In the genomic region with DNA sequence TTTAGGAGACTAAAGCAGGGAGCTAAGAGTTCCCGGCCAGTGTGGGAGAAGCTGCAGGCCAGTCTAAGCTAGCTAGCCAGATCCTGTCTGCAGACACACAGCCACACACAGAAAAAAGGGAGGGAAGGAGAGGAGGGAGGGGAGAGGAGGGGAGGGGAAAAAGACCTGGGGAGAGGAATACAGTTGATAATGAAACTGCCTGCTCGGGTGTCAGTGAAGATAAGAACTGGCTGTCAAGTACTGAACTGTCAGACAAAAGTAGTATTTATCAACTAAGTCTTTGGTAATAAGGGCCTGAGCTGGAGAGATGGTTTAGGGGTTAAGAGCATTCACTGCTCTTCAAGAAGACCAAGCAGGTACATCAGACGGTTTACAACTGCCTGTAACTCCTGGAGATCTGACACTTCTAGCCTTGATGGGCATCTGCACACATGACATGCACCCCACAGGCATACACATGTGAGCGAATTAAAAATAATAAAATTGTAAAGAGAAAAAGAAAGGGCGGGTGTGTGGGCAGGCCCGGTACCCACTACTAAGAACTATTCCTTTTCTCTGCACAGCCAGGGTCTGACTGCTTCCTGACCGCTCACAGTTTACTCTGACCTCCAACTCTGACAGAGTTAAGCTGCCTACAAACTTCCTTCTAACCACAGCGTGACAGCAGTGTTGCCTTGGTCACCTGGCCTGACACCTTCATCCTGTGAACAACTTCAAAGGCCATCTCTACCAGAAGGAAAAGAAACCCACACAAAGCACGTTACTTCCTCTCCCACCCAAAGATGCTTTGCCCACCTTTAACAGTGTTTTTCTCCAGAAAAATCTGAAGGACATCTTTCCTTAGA, we compare ENCODE assay signal across 13 mouse cellular contexts. TPM values are rescaled to one million over a fixed set of nuclear protein-coding genes. Genes with fewer than 3 reads are reported as not detected.
DNase-seq lines count a peak whose midpoint lies in the region; ATAC-seq lines count a peak whose summit lies in the region.
"Had no signal": no experiment of that assay in that cellular context is flagged by ENCODE, and none has a peak within 500 bp of the region (broad histone marks: within the 10 kb centered on the region; RNA-seq: fewer than 3 reads in every experiment).

No protein-coding gene starts in this region.

- WGBS in heart, embryonic 11.5 days (ENCODE audit: insufficient replicate concordance): 41% methylated on average over 9 of the region's 9 CpGs
- 73% methylated on average over 9 of the region's 9 CpGs for WGBS in neural tube, embryonic 12.5 days
- WGBS in neural tube, embryonic 15.5 days: 78% methylated on average over 9 of the region's 9 CpGs
- 71% methylated on average over 9 of the region's 9 CpGs for WGBS in forebrain, embryonic 16.5 days

- peak overlapping the region; percentile 19; the same call in 1 of the 2 replicates for H3K4me3 ChIP-seq in heart, embryonic 11.5 days (ENCODE audit: low read depth, low read length)
- no peak overlapping the region for H3K4me3 ChIP-seq in neural tube, embryonic 12.5 days
- no peak overlapping the region for H3K4me3 ChIP-seq in neural tube, embryonic 15.5 days (replicated peaks)
- peak overlapping the region; percentile 93 for H3K4me3 ChIP-seq in erythroblast, embryonic 14.5 days (replicated peaks)
- H3K4me3 ChIP-seq in forebrain, embryonic 16.5 days (replicated peaks; ENCODE audit: low read length): no peak overlapping the region
- H3K4me3 ChIP-seq: hindbrain, embryonic 15.5 days had no signal

- no peaks in the 10 kb centered on the region for H3K36me3 ChIP-seq in heart, embryonic 11.5 days (ENCODE audit: control insufficient read depth, insufficient read depth, low read length)
- no peaks in the 10 kb centered on the region for H3K36me3 ChIP-seq in neural tube, embryonic 12.5 days
- H3K36me3 ChIP-seq in neural tube, embryonic 15.5 days: 0 out of 2 replicates have a peak, but pooled peaks cover 3% of the 10 kb centered on the region
- H3K36me3 ChIP-seq in erythroblast, embryonic 14.5 days (ENCODE audit: control insufficient read depth): peaks cover 59% of the 10 kb centered on the region
- H3K36me3 ChIP-seq in forebrain, embryonic 16.5 days (ENCODE audit: control insufficient read depth, insufficient read depth): no peaks in the 10 kb centered on the region
- H3K36me3 ChIP-seq: embryonic facial prominence, embryonic 15.5 days; hindbrain, embryonic 15.5 days had no signal

- peak overlapping the region; percentile 67 for H3K9ac ChIP-seq in heart, embryonic 11.5 days (ENCODE audit: low read depth, low read length)
- H3K9ac ChIP-seq in neural tube, embryonic 12.5 days: 0 out of 2 replicates have a peak overlapping the region, but pooled peaks have one; percentile 26
- H3K9ac ChIP-seq in neural tube, embryonic 15.5 days (replicated peaks): no peak overlapping the region
- H3K9ac ChIP-seq in forebrain, embryonic 16.5 days (replicated peaks; ENCODE audit: low read depth, low read length): no peak overlapping the region
- H3K9ac ChIP-seq: embryonic facial prominence, embryonic 15.5 days; hindbrain, embryonic 15.5 days had no signal

- H3K9me3 ChIP-seq in heart, embryonic 11.5 days (replicated peaks; ENCODE audit: control insufficient read depth, low read length): no peaks in the 10 kb centered on the region
- no peaks in the 10 kb centered on the region for H3K9me3 ChIP-seq in neural tube, embryonic 12.5 days
- H3K9me3 ChIP-seq in neural tube, embryonic 15.5 days (replicated peaks): no peaks in the 10 kb centered on the region
- H3K9me3 ChIP-seq in erythroblast, embryonic 14.5 days (ENCODE audit: control insufficient read depth, low read length): no peaks in the 10 kb centered on the region
- H3K9me3 ChIP-seq in forebrain, embryonic 16.5 days (ENCODE audit: control insufficient read depth, low read length): no peaks in the 10 kb centered on the region
- H3K9me3 ChIP-seq: embryonic facial prominence, embryonic 15.5 days; hindbrain, embryonic 15.5 days had no signal

- ATAC-seq in heart, embryonic 11.5 days (replicated peaks; ENCODE audit: insufficient number of reproducible peaks, low FRiP score, low TSS enrichment): peak; percentile 64
- no peak for ATAC-seq in neural tube, embryonic 12.5 days (ENCODE audit: low FRiP score, low read depth)
- no peak for ATAC-seq in neural tube, embryonic 15.5 days (ENCODE audit: low FRiP score)
- ATAC-seq in megakaryocyte-erythroid progenitor cell, adult 5-6 weeks (replicated peaks; ENCODE audit: low FRiP score, low TSS enrichment, poor library complexity, severe bottlenecking): peak; percentile 66
- ATAC-seq in forebrain, embryonic 16.5 days: no peak

- peaks cover 12% of the 10 kb centered on the region for H3K27me3 ChIP-seq in heart, embryonic 11.5 days (ENCODE audit: control insufficient read depth, insufficient read depth, low read length)
- peaks cover 14% of the 10 kb centered on the region for H3K27me3 ChIP-seq in neural tube, embryonic 12.5 days (replicated peaks)
- peaks cover 14% of the 10 kb centered on the region for H3K27me3 ChIP-seq in neural tube, embryonic 15.5 days (replicated peaks)
- peaks cover 19% of the 10 kb centered on the region for H3K27me3 ChIP-seq in erythroblast, embryonic 14.5 days (ENCODE audit: control insufficient read depth)
- peaks cover 17% of the 10 kb centered on the region for H3K27me3 ChIP-seq in forebrain, embryonic 16.5 days (replicated peaks; ENCODE audit: control insufficient read depth, insufficient read depth, low read length)

- no peak for DNase-seq in heart, postnatal 10 days
- DNase-seq in adrenal gland, adult 8-10 months: no peak
- DNase-seq: left cerebral cortex, postnatal 4 days; retina, postnatal 1 day had no signal

- peak overlapping the region; percentile 99 for H3K4me2 ChIP-seq in heart, embryonic 11.5 days
- H3K4me2 ChIP-seq in neural tube, embryonic 12.5 days (replicated peaks): peak overlapping the region; percentile 14; the same call in 1 of the 2 replicates
- H3K4me2 ChIP-seq in neural tube, embryonic 15.5 days: no peak overlapping the region
- H3K4me2 ChIP-seq in forebrain, embryonic 16.5 days (ENCODE audit: low read length): no peak overlapping the region

- peak overlapping the region; percentile 86 for H3K27ac ChIP-seq in heart, embryonic 11.5 days (ENCODE audit: low read depth, low read length)
- no peak overlapping the region for H3K27ac ChIP-seq in neural tube, embryonic 12.5 days
- no peak overlapping the region for H3K27ac ChIP-seq in neural tube, embryonic 15.5 days (replicated peaks)
- H3K27ac ChIP-seq in forebrain, embryonic 16.5 days (ENCODE audit: low read length): no peak overlapping the region
- H3K27ac ChIP-seq: embryonic facial prominence, embryonic 15.5 days; hindbrain, embryonic 15.5 days had no signal

- H3K4me1 ChIP-seq in heart, embryonic 11.5 days (ENCODE audit: control insufficient read depth, insufficient read depth, low read length): peaks cover 35% of the 10 kb centered on the region
- peaks cover 25% of the 10 kb centered on the region for H3K4me1 ChIP-seq in neural tube, embryonic 12.5 days
- H3K4me1 ChIP-seq in neural tube, embryonic 15.5 days: peaks cover 49% of the 10 kb centered on the region
- peaks cover 84% of the 10 kb centered on the region for H3K4me1 ChIP-seq in erythroblast, embryonic 14.5 days (ENCODE audit: control insufficient read depth)
- peaks cover 27% of the 10 kb centered on the region for H3K4me1 ChIP-seq in forebrain, embryonic 16.5 days (replicated peaks; ENCODE audit: control insufficient read depth, insufficient read depth, low read length)

- intact Hi-C loops in heart, postnatal 10 days (cut with DNase I): no loop called here

RNA-seq across cellular contexts. Expression of a gene that starts 1.8 kb away (rescaled TPM):
- polyA plus RNA-seq in heart, embryonic 11.5 days (2014; fragmentation: Nextera tagmentation; extraction: Ambion mirVana): not detected in 2 replicates
- not detected for total RNA-seq in heart, postnatal 10 days (2021)
- polyA plus RNA-seq in neural tube, embryonic 12.5 days (2016; fragmentation: Nextera tagmentation; extraction: Ambion mirVana): 0.13 and 0.18 TPM in 2 replicates
- 0.08 and 0.23 TPM in 2 replicates for polyA plus RNA-seq in neural tube, embryonic 15.5 days (2015; fragmentation: Nextera tagmentation; extraction: Ambion mirVana)
- not detected in 2 replicates for polyA plus RNA-seq in erythroblast, embryonic 14.5 days (2012)
- total RNA-seq in megakaryocyte-erythroid progenitor cell, adult 5-6 weeks (2014; fragmentation: Nextera tagmentation): not detected in 2 replicates
- total RNA-seq in megakaryocyte-erythroid progenitor cell, adult 5-6 weeks (2017): not detected in 2 replicates
- total RNA-seq in adrenal gland, adult 8-10 months (2022): under 1 TPM; 0.09 to 0.28 (median 0.26) TPM
- 0.09 TPM in 2 replicates for polyA plus RNA-seq in forebrain, embryonic 16.5 days (2015; fragmentation: Nextera tagmentation; extraction: Ambion mirVana)
- total RNA-seq: CH12.LX; left cerebral cortex, postnatal 4 days had no signal

RNA-seq across cellular contexts. Expression of a gene that starts 4.7 kb away (rescaled TPM):
- 14.9 and 15.5 TPM in 2 replicates for polyA plus RNA-seq in heart, embryonic 11.5 days (2014; fragmentation: Nextera tagmentation; extraction: Ambion mirVana)
- total RNA-seq in heart, postnatal 10 days (2021): 10 to 100 TPM; 45.0 to 46.7 TPM
- polyA plus RNA-seq in neural tube, embryonic 12.5 days (2016; fragmentation: Nextera tagmentation; extraction: Ambion mirVana): 23.9 and 27.1 TPM in 2 replicates
- 23.5 and 24.2 TPM in 2 replicates for polyA plus RNA-seq in neural tube, embryonic 15.5 days (2015; fragmentation: Nextera tagmentation; extraction: Ambion mirVana)
- 1.8 and 2.7 TPM in 2 replicates for polyA plus RNA-seq in erythroblast, embryonic 14.5 days (2012)
- 67.0 and 82.9 TPM in 2 replicates for total RNA-seq in megakaryocyte-erythroid progenitor cell, adult 5-6 weeks (2014; fragmentation: Nextera tagmentation)
- 29.2 and 32.5 TPM in 2 replicates for total RNA-seq in megakaryocyte-erythroid progenitor cell, adult 5-6 weeks (2017)
- total RNA-seq in adrenal gland, adult 8-10 months (2022): 100 to 1,000 TPM; 110 to 151 (median 127) TPM
- polyA plus RNA-seq in forebrain, embryonic 16.5 days (2015; fragmentation: Nextera tagmentation; extraction: Ambion mirVana): 20.3 and 28.2 TPM in 2 replicates

RNA-seq across cellular contexts. Expression of a gene that starts 48.7 kb away (rescaled TPM):
- 19.0 and 19.3 TPM in 2 replicates for polyA plus RNA-seq in heart, embryonic 11.5 days (2014; fragmentation: Nextera tagmentation; extraction: Ambion mirVana)
- total RNA-seq in heart, postnatal 10 days (2021): 10 to 100 TPM; 22.3 to 44.6 TPM
- 48.5 and 50.6 TPM in 2 replicates for polyA plus RNA-seq in neural tube, embryonic 12.5 days (2016; fragmentation: Nextera tagmentation; extraction: Ambion mirVana)
- 50.6 and 57.2 TPM in 2 replicates for polyA plus RNA-seq in neural tube, embryonic 15.5 days (2015; fragmentation: Nextera tagmentation; extraction: Ambion mirVana)
- polyA plus RNA-seq in erythroblast, embryonic 14.5 days (2012): 0.62 and 1.0 TPM in 2 replicates
- total RNA-seq in megakaryocyte-erythroid progenitor cell, adult 5-6 weeks (2014; fragmentation: Nextera tagmentation): 42.9 and 43.9 TPM in 2 replicates
- 19.5 and 23.3 TPM in 2 replicates for total RNA-seq in megakaryocyte-erythroid progenitor cell, adult 5-6 weeks (2017)
- total RNA-seq in adrenal gland, adult 8-10 months (2022): 100 to 1,000 TPM in 3 of 4 experiments, 10 to 100 TPM in 1; 77.8 to 122 (median 108) TPM
- 52.4 and 58.7 TPM in 2 replicates for polyA plus RNA-seq in forebrain, embryonic 16.5 days (2015; fragmentation: Nextera tagmentation; extraction: Ambion mirVana)

RNA-seq across cellular contexts. Expression of a gene that starts 55.8 kb away (rescaled TPM):
- not detected in 2 replicates for polyA plus RNA-seq in heart, embryonic 11.5 days (2014; fragmentation: Nextera tagmentation; extraction: Ambion mirVana)
- total RNA-seq in heart, postnatal 10 days (2021): not detected
- 0.66 and 0.75 TPM in 2 replicates for polyA plus RNA-seq in neural tube, embryonic 12.5 days (2016; fragmentation: Nextera tagmentation; extraction: Ambion mirVana)
- 1.8 TPM in 1 of 2 replicates, not detected in the other for polyA plus RNA-seq in neural tube, embryonic 15.5 days (2015; fragmentation: Nextera tagmentation; extraction: Ambion mirVana)
- not detected in 2 replicates for polyA plus RNA-seq in erythroblast, embryonic 14.5 days (2012)
- total RNA-seq in megakaryocyte-erythroid progenitor cell, adult 5-6 weeks (2014; fragmentation: Nextera tagmentation): not detected in 2 replicates
- total RNA-seq in megakaryocyte-erythroid progenitor cell, adult 5-6 weeks (2017): not detected in 2 replicates
- total RNA-seq in adrenal gland, adult 8-10 months (2022): 1 to 10 TPM in 2 of 4 experiments, not detected in 2; 1.0 to 1.7 TPM
- not detected in 2 replicates for polyA plus RNA-seq in forebrain, embryonic 16.5 days (2015; fragmentation: Nextera tagmentation; extraction: Ambion mirVana)
- total RNA-seq: CH12.LX; left cerebral cortex, postnatal 4 days had no signal
- polyA plus RNA-seq: embryonic facial prominence, embryonic 15.5 days had no signal

Comparison
In these comparisons a context has a peak if more than half of its experiments do, and no peak if none do; other contexts are left out.
1. H3K4me2 ChIP-seq: peak in heart, embryonic 11.5 days (single experiment) and neural tube, embryonic 12.5 days (single experiment); none in neural tube, embryonic 15.5 days (single experiment) and forebrain, embryonic 16.5 days (single experiment).
2. H3K9ac ChIP-seq: peak in heart, embryonic 11.5 days (single experiment) and neural tube, embryonic 12.5 days (single experiment); none in neural tube, embryonic 15.5 days (single experiment) and forebrain, embryonic 16.5 days (single experiment).
3. ATAC-seq: peak in heart, embryonic 11.5 days (single experiment) and megakaryocyte-erythroid progenitor cell, adult 5-6 weeks (single experiment); none in neural tube, embryonic 12.5 days (single experiment), neural tube, embryonic 15.5 days (single experiment) and forebrain, embryonic 16.5 days (single experiment).
4. H3K4me3 ChIP-seq: peak in heart, embryonic 11.5 days (single experiment) and erythroblast, embryonic 14.5 days (single experiment); none in neural tube, embryonic 12.5 days (single experiment), neural tube, embryonic 15.5 days (single experiment) and forebrain, embryonic 16.5 days (single experiment).